Mouse (Mus musculus) cerebellum, adult 18-20 months (tissue): ENCODE measurements at regions not wholly inside any gene's neighbourhood (a gene's known extent, or its start where the extent isn't known, plus 50 kb on each side); places are given as distances from the start of the nearest gene placed in this dataset.

Experiments used
- DNase-seq, 2 experiments: peaks; one replicate each; pipeline ENCODE4 v3.0.0; 2021

DNA sequence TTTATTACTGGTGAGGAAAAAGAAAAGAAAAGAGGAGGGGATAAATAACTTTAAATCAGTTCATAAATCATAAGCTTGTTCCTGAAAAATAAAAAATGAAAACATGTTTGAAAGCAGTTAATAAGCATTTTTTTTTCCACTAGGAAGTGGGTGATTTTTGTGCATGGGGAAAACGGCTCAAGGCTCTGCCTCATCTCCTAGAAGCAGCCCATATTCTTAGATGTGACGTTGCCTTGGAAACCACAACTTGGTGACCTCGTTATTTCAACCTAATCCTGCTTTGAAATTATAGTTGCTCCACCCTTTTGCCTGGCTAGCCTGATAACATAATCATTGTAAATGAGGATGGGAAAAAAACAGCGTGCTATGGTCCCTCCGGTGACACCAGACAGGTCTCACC, 183.1 kb downstream of the Qdpr start:
- DNase-seq: no peak

DNA sequence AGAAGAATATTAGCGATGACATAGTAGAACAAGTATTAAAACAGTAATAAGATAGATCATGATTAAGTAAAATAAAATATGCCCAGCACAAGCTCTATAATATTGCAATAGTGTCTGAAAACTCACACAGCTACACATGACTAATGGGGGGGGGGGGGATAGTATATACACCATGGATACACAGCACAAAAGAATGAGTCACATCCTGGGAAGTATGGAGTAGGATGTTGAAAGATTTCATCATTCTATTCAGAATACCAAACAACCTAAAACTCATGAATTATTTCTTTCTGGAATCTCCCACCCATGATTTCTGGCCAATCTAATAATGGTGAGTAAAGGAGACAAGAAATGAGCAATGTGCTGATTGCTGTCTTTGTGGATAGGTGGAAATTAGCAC, 191.6 kb downstream of the Qdpr start:
- DNase-seq: no peak

DNA sequence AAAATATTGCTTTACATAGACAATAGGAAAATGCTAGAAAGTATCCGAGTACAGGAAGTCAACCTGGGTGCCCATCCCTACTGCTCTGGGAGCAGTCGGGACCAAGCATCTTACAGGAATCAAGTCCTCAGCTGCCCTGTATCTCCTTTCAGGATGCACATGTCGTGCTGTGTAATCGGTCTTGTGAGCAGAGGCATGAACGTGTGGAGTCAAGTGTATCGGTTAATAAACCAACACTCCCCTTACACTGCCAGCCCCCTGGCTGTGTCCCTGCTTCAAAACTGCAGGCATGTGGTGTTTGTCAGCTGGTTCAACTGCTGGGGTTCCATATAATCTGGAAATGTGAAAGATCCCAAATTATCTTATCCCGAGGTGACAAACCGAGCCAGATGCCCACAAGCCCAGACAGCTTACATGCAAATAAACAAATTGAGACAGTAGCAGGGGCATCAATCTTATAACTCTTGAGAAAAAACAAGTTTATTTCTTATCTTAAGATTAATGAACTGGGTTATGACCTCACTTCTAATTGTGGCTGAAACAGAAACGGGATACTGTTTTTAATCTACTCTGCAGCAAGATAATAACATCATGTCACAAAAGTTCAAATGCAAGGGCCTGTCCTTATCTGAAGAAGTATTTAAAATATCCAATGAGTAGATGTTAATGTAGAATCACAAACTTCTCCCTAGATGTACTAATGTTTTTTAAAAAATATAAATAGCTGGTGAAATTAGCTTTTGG, 193.6 kb downstream of the Qdpr start:
- no peak for DNase-seq

DNA sequence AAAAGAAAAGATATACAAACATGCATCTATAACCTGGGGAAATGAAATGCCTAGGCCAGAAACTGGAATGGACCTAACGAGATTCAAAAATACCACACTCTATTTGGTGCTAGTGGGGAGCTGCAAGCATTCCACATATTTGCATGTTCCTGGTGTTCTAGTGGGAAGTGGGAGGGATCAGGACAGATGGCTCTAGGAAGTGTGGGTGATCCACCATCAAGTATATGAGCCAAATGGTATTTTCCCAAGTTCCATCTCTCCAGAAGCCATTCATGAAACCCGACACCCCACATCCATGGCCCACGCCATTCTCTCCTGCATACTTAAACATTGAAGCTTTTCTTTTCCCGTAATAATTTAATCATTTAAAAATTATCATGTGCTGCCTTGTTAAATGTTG, 218.2 kb downstream of the Qdpr start:
- DNase-seq: no peak

DNA sequence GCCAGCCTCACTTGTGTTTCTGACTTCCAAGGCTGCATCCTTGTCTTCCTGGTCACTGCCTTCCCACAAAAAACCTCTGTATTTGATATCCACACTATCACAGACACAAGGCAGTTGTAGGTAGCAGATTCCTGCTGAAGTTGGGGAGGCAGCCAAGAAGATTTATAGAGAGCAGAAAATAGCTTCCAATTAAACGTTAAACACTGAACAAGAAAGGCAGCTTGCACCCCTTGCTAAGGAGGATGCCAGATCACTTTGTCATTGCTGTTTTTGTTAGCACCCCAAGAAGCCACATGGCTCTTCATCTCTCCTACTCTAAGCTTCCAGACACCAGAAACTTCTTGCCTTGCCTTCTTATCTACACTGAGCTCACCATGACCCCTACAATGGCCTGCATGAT, 219.9 kb downstream of the Qdpr start:
- no peak for DNase-seq

DNA sequence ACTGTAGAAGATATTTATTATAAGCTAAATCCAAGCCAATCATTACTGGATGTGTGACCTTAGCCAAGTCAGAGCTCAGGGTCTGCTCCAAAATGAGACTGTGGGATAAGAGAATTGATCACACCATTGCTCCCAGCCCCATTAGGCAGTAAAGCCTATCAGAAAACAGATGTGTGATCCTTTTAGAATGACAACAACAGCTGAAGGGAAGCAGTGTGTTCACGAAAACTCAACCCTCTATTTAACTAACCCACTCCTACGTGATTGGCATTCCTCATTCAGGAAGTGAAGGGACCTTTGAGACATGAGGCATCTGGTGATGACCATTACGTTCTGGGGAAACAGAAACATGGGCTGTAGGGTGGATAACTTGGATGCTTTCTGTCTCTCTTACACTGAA, 220.6 kb downstream of the Qdpr start:
- no peak for DNase-seq

DNA sequence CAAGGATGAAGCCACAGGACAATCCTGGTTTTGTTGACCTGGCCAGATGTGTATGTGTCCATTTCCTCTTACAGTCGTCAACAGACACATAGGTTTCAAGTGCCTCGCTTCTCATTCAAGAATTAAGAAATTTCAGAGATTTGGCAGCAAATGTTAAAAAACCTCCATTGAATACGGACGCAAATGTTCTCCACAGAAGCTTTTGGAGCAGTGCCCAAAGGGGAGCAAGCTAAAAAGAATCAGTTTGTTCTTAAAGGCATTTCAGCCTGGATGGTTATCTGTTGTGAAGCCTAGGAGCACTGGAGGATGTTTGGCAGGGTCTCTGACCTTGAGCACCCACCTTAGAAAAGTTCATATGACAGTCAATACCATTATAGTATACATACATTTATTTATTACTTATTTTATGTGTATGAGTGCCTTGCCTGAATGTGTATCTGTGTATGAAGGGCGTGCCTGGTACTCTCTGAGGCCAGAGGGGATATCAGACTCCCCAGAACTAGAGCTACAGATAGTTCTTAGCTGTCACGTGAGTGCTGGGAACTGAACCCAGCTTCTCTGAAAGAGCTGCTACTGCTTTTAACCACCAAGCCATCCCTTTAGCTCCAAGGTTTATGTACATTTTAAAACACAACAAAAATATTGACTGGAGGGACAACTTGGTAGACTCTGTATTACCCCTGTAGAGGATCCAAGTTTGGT, 221.7 kb downstream of the Qdpr start:
- DNase-seq: no peak

DNA sequence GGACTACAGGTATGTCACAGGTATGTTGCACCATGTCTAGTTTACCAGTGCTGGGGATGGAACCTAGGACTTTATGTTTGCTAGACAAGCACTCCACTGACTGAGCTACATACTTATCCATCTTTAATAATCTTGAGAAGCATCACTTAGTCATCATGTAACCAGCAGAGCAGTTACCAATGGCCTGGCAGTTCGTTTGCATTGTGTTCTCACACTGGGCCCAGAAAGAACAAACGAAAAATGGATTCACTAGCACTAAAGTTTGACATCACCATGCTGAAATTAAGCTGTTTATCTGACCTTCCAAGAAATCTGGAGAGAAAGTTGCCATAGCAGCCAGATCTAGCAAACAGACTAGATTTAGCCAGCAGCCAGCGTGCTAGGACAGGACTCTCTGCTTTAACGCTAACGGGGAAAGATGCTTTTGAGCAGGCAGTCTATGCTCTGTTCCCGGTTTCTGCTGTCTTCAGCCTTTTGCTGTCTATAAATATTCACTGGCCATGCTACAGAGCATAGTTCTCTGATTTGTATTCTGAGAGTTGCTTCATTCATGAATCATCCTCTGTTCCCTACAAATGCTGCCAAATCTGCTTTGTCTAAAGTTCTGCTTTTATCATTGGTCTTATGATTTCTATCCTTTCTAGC, 229.6 kb downstream of the Qdpr start:
- no peak for DNase-seq

DNA sequence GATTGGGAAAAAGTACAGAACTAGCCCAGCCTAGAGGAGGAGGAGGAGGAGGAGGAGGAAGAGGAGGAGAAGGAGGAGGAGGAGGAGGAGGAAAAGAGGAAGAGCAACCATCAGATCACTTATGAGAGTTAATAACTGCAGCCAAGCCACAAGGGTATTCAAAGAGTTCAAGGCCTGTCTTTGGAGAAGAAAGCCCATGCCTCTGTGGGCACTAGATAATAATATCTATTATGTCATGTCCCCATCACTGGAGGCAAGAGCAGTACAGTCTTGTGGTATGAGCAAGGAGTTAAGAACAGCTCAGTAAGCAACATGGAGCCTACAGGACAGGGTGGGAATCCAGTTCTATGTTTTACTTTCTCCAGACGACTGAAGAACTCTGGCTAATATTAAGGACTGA, 230.5 kb downstream of the Qdpr start:
- DNase-seq: no peak

DNA sequence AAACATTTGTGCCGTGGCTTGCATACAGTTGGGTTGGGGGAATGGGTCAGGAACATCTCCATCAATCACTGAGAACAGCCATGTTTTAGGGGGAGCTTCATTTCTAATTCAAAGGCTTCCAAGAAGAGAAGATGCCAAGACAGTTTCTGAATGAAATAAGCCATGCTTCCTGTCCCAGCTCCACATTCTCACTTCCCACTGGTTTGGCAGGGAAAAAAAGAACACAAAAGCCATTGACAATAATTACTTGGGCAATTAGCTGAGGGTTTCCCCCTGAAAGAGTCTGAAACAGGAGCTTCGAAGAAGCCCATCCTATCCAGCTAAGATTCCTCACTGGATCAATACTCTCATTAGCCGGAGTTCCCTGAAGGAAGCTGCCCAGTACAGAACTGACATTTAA, 230.9 kb downstream of the Qdpr start:
- DNase-seq: no peak

DNA sequence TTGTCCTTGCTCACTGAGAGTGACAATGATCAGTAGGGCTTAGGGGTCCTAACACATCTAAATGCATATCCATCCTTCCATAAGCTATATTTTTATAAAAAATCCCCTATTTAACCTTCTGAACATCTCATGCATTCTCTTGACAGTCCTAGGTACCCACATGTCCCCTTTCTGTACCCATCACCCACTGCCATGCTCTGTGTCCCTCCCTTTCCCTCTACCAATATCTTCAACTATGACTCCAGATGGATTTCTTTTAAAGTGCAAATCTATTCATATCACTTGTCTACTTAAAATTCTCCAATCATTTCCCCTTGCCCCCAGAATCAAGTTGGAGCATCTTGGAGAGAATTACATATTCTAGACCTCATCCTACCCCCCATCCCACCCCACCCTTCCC, 235.6 kb downstream of the Qdpr start:
- DNase-seq: no peak

DNA sequence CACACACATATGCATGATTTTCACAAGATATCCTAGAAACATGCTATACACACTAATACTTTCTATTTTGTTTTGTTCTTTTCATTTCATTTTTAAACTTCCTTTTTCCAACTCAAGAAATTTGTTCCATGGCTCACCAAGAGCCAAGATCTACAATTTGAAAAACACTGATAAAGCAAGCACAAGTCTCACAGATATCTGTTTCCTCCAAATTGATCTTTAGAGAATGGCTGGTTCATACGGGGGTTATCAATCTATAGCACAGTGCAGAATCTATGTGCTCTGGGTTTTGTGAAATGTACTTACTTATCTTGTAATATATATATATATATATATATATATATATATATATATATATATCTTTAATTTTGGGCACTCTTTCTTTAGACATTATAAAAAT, 251.6 kb downstream of the Qdpr start:
- DNase-seq: no peak

DNA sequence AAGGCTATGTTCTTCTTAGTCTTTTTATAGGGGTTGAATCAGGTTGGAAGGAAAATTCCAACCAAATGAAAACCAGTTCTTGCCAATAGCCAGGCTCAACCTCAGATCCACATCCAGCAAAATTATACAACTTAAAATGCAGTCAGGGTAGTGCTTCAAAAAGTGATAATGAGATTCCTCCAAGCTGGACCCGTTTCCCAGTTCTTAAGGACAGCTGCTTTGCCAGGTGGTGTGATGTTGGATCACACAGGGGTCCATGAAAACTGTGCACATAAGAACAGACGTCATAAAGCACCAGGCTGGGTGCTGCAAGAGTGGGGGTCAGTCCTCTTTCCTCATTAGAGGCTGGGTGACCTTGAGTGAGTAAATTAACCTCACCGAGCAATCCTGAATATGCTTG, 253.9 kb downstream of the Qdpr start:
- DNase-seq: no peak

DNA sequence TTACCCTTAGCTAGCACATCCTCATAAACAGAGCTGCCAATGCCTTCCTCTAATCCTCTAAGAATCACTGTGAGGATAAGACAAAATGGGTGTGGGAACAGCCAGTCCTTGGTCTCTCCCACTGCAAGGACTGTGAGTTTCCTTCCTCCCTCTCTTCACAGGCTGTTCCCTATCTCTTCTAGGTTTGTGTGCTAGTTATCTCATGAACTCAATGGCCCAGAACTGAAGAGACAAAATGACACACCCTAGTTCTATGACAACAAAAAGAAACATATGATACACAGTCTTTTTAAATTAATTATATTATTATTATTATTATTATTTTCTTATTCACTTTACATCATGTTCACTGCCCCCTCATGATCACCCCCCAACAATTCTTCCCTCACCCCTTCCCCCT, 257.7 kb downstream of the Qdpr start:
- DNase-seq: no peak

DNA sequence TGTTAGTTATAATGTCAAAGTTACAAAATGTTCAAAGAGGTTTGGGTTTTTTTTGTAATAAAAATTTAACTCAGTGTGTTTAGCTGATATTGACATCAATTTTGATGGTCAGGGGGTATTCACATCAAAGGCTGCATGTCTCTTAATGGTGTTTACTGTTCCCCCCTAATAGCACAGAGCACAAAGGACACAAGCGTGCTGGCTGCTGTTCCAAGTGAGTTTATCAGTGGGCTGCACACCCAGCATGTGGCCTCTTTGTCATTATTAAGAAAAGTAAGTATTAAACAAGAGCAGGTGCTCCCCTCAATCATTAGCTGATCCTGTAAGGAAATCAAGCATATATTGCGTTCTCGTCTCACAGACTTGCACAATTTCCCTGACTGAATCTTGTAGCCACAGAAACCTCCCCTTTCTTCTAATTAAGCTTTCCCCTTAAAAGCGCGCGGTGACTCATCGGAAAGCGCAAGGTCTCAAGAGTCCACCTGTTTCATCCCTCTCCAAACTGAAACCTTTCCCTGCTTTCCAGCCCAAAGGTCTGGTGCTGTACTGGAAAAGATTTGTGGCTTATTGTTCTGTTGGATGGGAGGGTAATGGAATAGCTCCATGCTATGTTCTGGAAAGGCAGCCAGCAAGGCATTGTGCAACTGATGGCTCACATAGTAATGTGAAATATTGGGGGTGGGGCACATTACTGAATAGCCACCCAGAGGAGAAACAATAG, 276.8 kb downstream of the Qdpr start:
- DNase-seq: no peak

DNA sequence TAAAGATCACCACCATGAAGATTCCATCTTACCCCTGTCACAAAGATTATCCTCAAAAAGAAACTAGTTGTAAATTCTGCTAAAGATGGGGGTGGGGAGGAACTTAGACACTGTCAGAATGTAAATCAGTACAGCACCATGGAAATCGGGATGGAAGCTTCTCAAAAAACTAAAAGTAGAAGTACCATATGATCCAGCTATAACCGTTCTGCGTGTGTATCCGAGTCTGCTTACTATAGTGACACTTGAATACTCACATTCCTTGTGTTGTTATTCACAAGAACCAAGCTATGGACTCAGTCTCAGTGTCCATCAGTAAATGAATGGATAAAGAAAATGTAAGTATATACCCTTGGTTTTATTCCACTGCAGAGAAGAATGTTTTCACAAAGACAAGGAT, 290.8 kb downstream of the Qdpr start:
- no peak for DNase-seq

DNA sequence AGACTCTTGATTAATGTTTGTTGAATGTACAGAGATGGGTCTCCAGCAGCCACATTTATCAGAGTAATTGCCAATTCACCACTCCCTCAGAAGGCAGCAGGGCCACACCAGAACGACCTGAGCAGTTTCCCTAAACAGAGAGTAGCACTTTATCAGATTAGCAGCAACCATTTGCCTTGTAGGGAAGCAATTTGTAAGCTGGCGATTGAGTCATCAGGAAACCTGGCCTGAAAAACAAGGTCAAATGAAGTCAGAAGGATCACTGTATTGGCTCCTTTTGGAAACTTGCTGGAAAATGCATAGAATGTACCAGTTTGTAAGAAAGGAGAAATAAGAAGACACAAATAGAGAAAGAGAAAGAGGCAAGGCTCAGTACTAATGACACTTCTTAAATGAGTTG, 295.1 kb downstream of the Qdpr start:
- DNase-seq: no peak

DNA sequence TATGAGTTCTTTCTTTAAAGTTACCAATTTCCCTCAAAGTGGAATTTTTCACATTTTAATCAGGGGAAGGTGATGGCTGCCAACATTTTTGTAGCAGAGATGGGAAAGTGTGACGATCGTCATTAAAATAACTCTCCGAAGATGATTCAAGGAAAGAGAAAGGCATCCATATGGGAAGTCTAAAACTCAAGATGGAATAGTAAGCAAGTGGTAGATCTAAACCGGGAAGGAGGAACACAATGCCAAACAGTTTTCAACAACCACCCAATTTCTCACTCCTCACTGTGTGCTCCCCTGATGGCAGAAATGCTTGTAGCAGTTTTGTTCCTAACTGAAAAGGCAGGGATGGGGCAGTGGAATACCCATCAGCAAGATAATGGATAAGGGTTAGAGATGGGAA, 305.9 kb downstream of the Qdpr start:
- DNase-seq: no peak

DNA sequence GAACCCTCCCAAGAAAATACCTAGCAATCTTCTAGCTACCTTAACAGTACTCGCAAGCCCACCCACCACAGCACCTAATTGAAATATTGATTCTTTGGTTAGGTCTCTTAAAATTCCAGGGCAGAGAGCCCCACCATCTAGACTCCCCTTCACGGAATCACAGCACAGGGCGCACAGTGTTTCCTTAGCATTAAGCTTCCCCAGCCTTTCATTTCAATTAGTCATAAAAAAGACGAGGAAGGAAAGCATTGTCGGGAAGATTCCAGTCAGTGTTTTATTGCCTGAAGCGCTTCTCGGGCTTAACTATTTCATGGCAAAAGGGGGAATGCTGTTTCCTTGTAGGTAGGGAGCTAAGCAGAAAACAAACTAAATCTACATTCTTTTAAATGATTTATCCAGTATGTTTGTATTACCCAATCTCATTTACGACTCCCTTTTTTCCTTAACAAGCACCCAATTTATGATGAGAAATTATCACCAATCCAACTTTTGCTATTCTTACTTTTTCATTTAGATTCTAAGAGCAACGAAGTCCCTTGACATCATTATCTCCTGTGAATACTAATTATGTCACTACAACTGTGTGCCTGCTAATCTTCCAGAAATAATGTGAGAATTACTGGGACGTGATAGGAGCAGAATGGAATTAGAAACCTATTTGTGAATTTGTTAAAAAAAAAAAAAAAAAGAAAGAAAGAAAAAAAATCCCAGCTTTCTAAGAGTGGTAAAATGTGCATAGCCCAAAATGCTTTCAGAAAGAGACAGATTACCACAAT, 312.6 kb downstream of the Qdpr start:
- no peak for DNase-seq

DNA sequence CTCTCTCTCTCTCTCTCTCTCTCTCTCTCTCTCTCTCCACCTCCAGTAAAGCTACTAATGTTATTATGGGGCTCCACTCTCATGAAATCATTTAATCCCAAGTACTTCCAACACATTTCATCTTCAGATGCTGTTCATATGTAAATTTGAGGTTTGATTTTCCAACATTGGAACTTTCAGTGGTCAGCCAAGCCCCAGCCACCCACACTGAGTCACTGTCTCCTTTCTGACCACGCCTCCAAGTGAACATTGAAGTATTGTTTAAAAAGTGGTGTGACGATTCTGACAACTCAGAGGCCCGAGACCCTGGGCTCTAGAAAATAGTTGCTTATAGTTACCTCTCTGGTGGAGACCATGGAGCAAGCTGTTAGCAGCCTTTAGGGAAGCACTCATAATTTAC, 313.3 kb downstream of the Qdpr start:
- DNase-seq: no peak

DNA sequence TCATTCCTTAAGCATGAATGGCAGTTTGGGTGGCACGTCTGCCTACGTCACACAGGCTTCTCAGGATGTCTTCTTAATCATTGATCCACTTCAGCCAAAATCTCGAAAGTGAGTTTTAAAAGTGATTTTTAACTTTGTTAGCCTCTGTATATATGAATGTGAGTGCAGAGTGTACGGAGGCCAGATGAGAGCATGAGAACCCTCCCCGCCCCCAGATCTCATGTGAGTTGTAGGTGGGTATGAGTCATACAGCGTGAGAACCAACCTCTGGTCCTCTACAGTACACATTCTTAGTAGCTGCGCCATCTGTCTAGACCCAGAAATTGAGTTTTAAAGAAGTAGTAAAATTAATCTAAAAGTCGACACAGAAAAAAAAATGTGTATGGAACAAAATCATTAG, 322.1 kb downstream of the Qdpr start:
- DNase-seq: no peak

DNA sequence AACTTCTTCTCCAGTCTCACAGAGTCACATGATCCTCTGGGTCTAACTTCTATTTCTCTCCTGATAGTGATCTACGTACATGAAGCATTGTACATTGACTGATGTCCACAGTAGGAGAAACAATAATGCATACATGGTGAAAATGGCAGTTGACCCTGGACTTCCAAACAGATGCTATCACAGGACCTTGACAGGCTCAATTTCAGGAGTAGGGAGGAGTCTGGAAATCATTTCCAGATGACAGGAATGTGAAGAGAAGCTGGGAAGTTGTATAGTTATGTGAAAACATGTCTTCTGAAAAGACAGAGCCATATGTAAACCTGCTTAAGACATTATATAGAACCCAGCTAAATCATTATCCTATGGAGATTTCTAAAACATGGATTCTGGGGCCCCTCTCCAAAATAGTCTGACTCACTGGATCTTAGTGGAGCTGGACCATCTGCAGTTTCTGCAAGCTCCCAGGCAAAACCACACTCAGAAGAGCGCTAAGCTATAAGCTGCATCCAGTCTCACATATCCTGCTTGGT, 322.3 kb upstream of the Ldb2 start:
- DNase-seq: no peak

DNA sequence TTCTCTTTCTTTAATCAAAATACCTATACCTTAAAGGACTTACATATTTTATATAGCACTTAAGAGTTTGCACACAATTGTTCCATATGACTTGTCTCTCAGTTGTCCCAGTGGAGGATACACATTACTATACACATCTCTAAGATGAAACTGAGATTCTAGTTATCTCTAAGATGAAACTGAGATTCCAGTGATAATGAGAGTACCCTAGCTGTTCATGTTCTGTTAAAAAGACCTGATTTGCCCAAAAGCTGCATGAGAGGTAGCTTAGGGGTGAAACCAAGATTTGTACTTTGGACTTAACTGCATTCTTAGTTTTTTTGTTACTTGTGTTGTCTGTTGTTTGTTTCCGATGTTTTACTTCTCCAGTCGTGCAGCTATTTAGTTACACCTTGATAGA, 320.3 kb upstream of the Ldb2 start:
- no peak for DNase-seq
